Mouse (Mus musculus) limb, embryonic 14.5 days (tissue): ENCODE measurements around the gene Slc20a1. TPM values are rescaled to one million over a fixed set of nuclear protein-coding genes. Genes with fewer than 3 reads are reported as not detected.

Experiments used
- ATAC-seq: fragments of 200-750 bp; cut with Nextera tagmentation; 2 replicates; pipeline ENCODE4 v1.8.0; 2017; ENCODE audit warnings: low read depth, moderate number of reproducible peaks, moderate TSS enrichment; ENCODE audit not compliant: low FRiP score
- DNase-seq: peaks from one replicate; pipeline ENCODE4 v3.0.0-alpha.2; 2015; ENCODE audit warnings: low spot score
- H3K27ac ChIP-seq: fragments of 300-500 bp; sonication (generic); replicated peaks from 2 replicates; pipeline ENCODE4 v1.5.1; 2014; ENCODE audit warnings: low read depth, mild to moderate bottlenecking, low read length, moderate library complexity, mixed read lengths
- H3K27me3 ChIP-seq: fragments of 300-500 bp; sonication (generic); 2 replicates; pipeline ENCODE4 v1.6.1; 2014; ENCODE audit warnings: low read length, mixed read lengths; ENCODE audit not compliant: control insufficient read depth, insufficient read depth
- H3K36me3 ChIP-seq: fragments of 300-500 bp; sonication (generic); 2 replicates; pipeline ENCODE4 v1.6.1; 2014; ENCODE audit warnings: mild to moderate bottlenecking, low read length, moderate library complexity, mixed read lengths; ENCODE audit not compliant: control insufficient read depth, insufficient read depth
- H3K4me1 ChIP-seq: fragments of 300-500 bp; sonication (generic); 2 replicates; pipeline ENCODE4 v1.6.1; 2014; ENCODE audit warnings: antibody characterized with exemption, low read length, mixed read lengths; ENCODE audit not compliant: control insufficient read depth, insufficient read depth
- H3K4me2 ChIP-seq: fragments of 300-500 bp; sonication (generic); replicated peaks from 2 replicates; pipeline ENCODE4 v1.6.1; 2014; ENCODE audit warnings: low read depth, mild to moderate bottlenecking, low read length, moderate library complexity; ENCODE audit not compliant: severe bottlenecking
- H3K4me3 ChIP-seq: fragments of 300-500 bp; sonication (generic); replicated peaks from 2 replicates; pipeline ENCODE4 v1.5.1; 2014; ENCODE audit warnings: low read length
- H3K9ac ChIP-seq: fragments of 300-500 bp; sonication (generic); 2 replicates; pipeline ENCODE4 v1.6.1; 2014; ENCODE audit warnings: mild to moderate bottlenecking, low read depth, low read length, moderate library complexity; ENCODE audit not compliant: severe bottlenecking
- H3K9me3 ChIP-seq: fragments of 300-500 bp; sonication (generic); 2 replicates; pipeline ENCODE4 v1.6.1; 2016; ENCODE audit warnings: low read length; ENCODE audit not compliant: control insufficient read depth
- POLR2A ChIP-seq: fragments of 200-500 bp; IDR thresholded peaks from 2 replicates; pipeline ENCODE4 v1.8.0; 2012; ENCODE audit warnings: inconsistent platforms, mild to moderate bottlenecking, moderate library complexity, borderline replicate concordance; ENCODE audit not compliant: insufficient read depth, insufficient read length; ENCODE audit errors: extremely low read depth
- WGBS: fragments of 180-500 bp; shearing (Covaris S2); extraction: QIAGEN DNeasy Blood & Tissue Kit; methylation state at CpG from one replicate; pipeline ENCODE4 v1.1.7; 2014; 5-methylcytosine and 5-hydroxymethylcytosine counted together
- polyA plus RNA-seq, 2 experiments: library from polyadenylated mRNA; depleted of rRNA in 1 of 2; stranded (reverse) in 1 of 2; unstranded in 1 of 2; fragments of >200 nt; fragmentation: Nextera tagmentation in 1 of 2; extraction: Ambion mirVana in 1 of 2; gene quantifications; 2 replicates each; pipeline versions ENCODE4 v1.2.1 to v1.2.3; 2012 to 2014

Gene Slc20a1
- polyA plus RNA-seq, 2 experiments: 28.7 to 40.8 TPM

- Histone ChIP-seq H3K9ac (no peak overlapping the region), H3K27ac (no peak overlapping the region), H3K27me3 (no peaks in the 10 kb centered on the region), H3K4me3 (no peak overlapping the region), H3K4me1 (peaks cover 6% of the 10 kb centered on the region), H3K36me3 (peaks cover 89% of the 10 kb centered on the region), H3K9me3 (no peaks in the 10 kb centered on the region), H3K4me2 (no peak overlapping the region)
- no peak for DNase-seq
- 82% methylated on average over 6 of the region's 6 CpGs for WGBS
- ATAC-seq: no peak
- no peak for TF ChIP-seq POLR2A
These were observed 6.4 kb downstream of the Slc20a1 start for GRCm38 (mm10) chr2:129205000-129205399.

GRCm38 (mm10) chr2:129206824-129207223, 8.3 kb downstream of the Slc20a1 start:
- Histone ChIP-seq H3K36me3 (peaks cover 97% of the 10 kb centered on the region), H3K4me2 (no peak overlapping the region), H3K9ac (peak overlapping the region; percentile 7; the same call in 1 of the 2 replicates), H3K9me3 (no peaks in the 10 kb centered on the region), H3K27ac (no peak overlapping the region), H3K4me3 (no peak overlapping the region), H3K4me1 (no peaks in the 10 kb centered on the region), H3K27me3 (no peaks in the 10 kb centered on the region)
- 80% methylated on average over 8 of the region's 8 CpGs for WGBS
- DNase-seq (no peak), ATAC-seq (no peak)
- TF ChIP-seq POLR2A: no peak

GRCm38 (mm10) chr2:129208181-129208746, 9.7 kb downstream of the Slc20a1 start:
- Histone ChIP-seq H3K36me3 (peaks cover 88% of the 10 kb centered on the region), H3K4me1 (no peaks in the 10 kb centered on the region), H3K9ac (no peak overlapping the region), H3K27ac (no peak overlapping the region), H3K4me3 (no peak overlapping the region), H3K27me3 (no peaks in the 10 kb centered on the region), H3K4me2 (no peak overlapping the region), H3K9me3 (no peaks in the 10 kb centered on the region)
- no peak for ATAC-seq
- TF ChIP-seq POLR2A: no peak
- 91% methylated on average over 8 of the region's 8 CpGs for WGBS
- no peak for DNase-seq

GRCm38 (mm10) chr2:129210089-129210749, 11.7 kb downstream of the Slc20a1 start:
- H3K4me1 ChIP-seq: no peaks in the 10 kb centered on the region
- H3K9ac ChIP-seq: no peak overlapping the region
- TF ChIP-seq POLR2A: no peak
- no peak overlapping the region for H3K4me3 ChIP-seq
- H3K36me3 ChIP-seq: peaks cover 69% of the 10 kb centered on the region
- no peak overlapping the region for H3K27ac ChIP-seq
- 84% methylated on average over 8 of the region's 8 CpGs for WGBS
- DNase-seq (no peak), ATAC-seq (no peak)
- H3K4me2 ChIP-seq: no peak overlapping the region
- H3K9me3 ChIP-seq: no peaks in the 10 kb centered on the region
- H3K27me3 ChIP-seq: no peaks in the 10 kb centered on the region

GRCm38 (mm10) chr2:129211255-129211654, 12.7 kb downstream of the Slc20a1 start:
- Histone ChIP-seq H3K36me3 (peaks cover 58% of the 10 kb centered on the region), H3K9me3 (no peaks in the 10 kb centered on the region), H3K27me3 (no peaks in the 10 kb centered on the region), H3K9ac (no peak overlapping the region), H3K4me3 (no peak overlapping the region), H3K4me1 (no peaks in the 10 kb centered on the region), H3K4me2 (no peak overlapping the region), H3K27ac (no peak overlapping the region)
- no peak for TF ChIP-seq POLR2A
- DNase-seq: no peak
- ATAC-seq: no peak
- WGBS: 87% methylated on average over 4 of the region's 4 CpGs
